Mouse (Mus musculus): Measurements from ENCODE around the gene Fgf9. TPM values are rescaled to one million over a fixed set of nuclear protein-coding genes. Genes with fewer than 3 reads are reported as not detected.
A peak's percentile ranks its signal among the peaks of the same experiment; 100 is the strongest.

The Fgf9 gene
- total RNA-seq (2014; rRNA removed; ENCODE audit: low replicate concordance) (3.7 and 7.6 TPM in 2 replicates), polyA plus RNA-seq (2015; fragmentation: Nextera tagmentation; extraction: Ambion mirVana) (10.0 and 10.6 TPM in 2 replicates)

GRCm38 (mm10) chr14:58070481-58071119 is at the start of gene Fgf9:
Fgf9 (plus strand) TSS chr14:58070547.
- H3K27ac ChIP-seq (ENCODE audit: low read depth), result peak within 1 kb of the TSS; percentile 86
- DNase-seq (ENCODE audit: low spot score) (peak; percentile 39), ATAC-seq (ENCODE audit: insufficient read depth, low read depth) (no peak)
- WGBS, result under 1% methylated on average over 33 of the region's 33 CpGs
- no peaks in the 10 kb centered on the region for H3K36me3 ChIP-seq (replicated peaks; ENCODE audit: control insufficient read depth, insufficient read depth, low read length)
- no peaks in the 10 kb centered on the region for H3K9me3 ChIP-seq (replicated peaks; ENCODE audit: control insufficient read depth, low read length)
- H3K4me1 ChIP-seq (ENCODE audit: control insufficient read depth, insufficient read depth), result peaks cover 6% of the 10 kb centered on the region; the same call in 1 of the 2 replicates
- TF ChIP-seq CTCF (IDR thresholded peaks at IDR 0.05; ENCODE audit: low read depth), result no peak
- no peak for TF ChIP-seq EP300 (IDR thresholded peaks at IDR 0.05; ENCODE audit: low read depth)
- H3K27me3 ChIP-seq (ENCODE audit: control insufficient read depth, insufficient read depth, low read length), result peaks cover 17% of the 10 kb centered on the region; the same call in 1 of the 2 replicates
- peak within 1 kb of the TSS; percentile 84 for H3K4me3 ChIP-seq (ENCODE audit: low read depth, low read length)
- peak within 1 kb of the TSS; percentile 69 for H3K9ac ChIP-seq (replicated peaks; ENCODE audit: low read depth, low read length)
- peak within 1 kb of the TSS; percentile 86 for H3K4me2 ChIP-seq (ENCODE audit: low read depth, low read length)

GRCm38 (mm10) chr14:58034567-58034966 is 35.8 kb upstream of the Fgf9 start:
- DNase-seq (ENCODE audit: low spot score), result peak; percentile 9
- H3K4me2 ChIP-seq (ENCODE audit: low read depth, low read length), result no peak overlapping the region
- H3K4me1 ChIP-seq (ENCODE audit: control insufficient read depth, insufficient read depth), result no peaks in the 10 kb centered on the region
- no peaks in the 10 kb centered on the region for H3K9me3 ChIP-seq (replicated peaks; ENCODE audit: control insufficient read depth, low read length)
- H3K36me3 ChIP-seq (replicated peaks; ENCODE audit: control insufficient read depth, insufficient read depth, low read length), result no peaks in the 10 kb centered on the region
- WGBS, result 9% methylated on average over 8 of the region's 8 CpGs
- no peak for ATAC-seq (ENCODE audit: insufficient read depth, low read depth)
- H3K9ac ChIP-seq (replicated peaks; ENCODE audit: low read depth, low read length), result no peak overlapping the region
- H3K27me3 ChIP-seq (ENCODE audit: control insufficient read depth, insufficient read depth, low read length), result no peaks in the 10 kb centered on the region
- no peak overlapping the region for H3K27ac ChIP-seq (ENCODE audit: low read depth)
- H3K4me3 ChIP-seq (ENCODE audit: low read depth, low read length), result no peak overlapping the region
- peak; percentile 68 for TF ChIP-seq CTCF (IDR thresholded peaks at IDR 0.05; ENCODE audit: low read depth)
- TF ChIP-seq EP300 (IDR thresholded peaks at IDR 0.05; ENCODE audit: low read depth), result no peak

GRCm38 (mm10) chr14:58036174-58036573 is 34.2 kb upstream of the Fgf9 start:
- Histone ChIP-seq H3K36me3 (replicated peaks; ENCODE audit: control insufficient read depth, insufficient read depth, low read length) (no peaks in the 10 kb centered on the region), H3K9me3 (replicated peaks; ENCODE audit: control insufficient read depth, low read length) (no peaks in the 10 kb centered on the region), H3K4me1 (ENCODE audit: control insufficient read depth, insufficient read depth) (no peaks in the 10 kb centered on the region), H3K9ac (replicated peaks; ENCODE audit: low read depth, low read length) (no peak overlapping the region), H3K27me3 (ENCODE audit: control insufficient read depth, insufficient read depth, low read length) (no peaks in the 10 kb centered on the region), H3K4me2 (ENCODE audit: low read depth, low read length) (no peak overlapping the region), H3K4me3 (ENCODE audit: low read depth, low read length) (no peak overlapping the region), H3K27ac (ENCODE audit: low read depth) (no peak overlapping the region)
- ATAC-seq (ENCODE audit: insufficient read depth, low read depth) (no peak), DNase-seq (ENCODE audit: low spot score) (no peak)
- no peak for TF ChIP-seq EP300 (IDR thresholded peaks at IDR 0.05; ENCODE audit: low read depth)
- no peak for TF ChIP-seq CTCF (IDR thresholded peaks at IDR 0.05; ENCODE audit: low read depth)
- WGBS, result 32% methylated on average over 6 of the region's 6 CpGs

DNA sequence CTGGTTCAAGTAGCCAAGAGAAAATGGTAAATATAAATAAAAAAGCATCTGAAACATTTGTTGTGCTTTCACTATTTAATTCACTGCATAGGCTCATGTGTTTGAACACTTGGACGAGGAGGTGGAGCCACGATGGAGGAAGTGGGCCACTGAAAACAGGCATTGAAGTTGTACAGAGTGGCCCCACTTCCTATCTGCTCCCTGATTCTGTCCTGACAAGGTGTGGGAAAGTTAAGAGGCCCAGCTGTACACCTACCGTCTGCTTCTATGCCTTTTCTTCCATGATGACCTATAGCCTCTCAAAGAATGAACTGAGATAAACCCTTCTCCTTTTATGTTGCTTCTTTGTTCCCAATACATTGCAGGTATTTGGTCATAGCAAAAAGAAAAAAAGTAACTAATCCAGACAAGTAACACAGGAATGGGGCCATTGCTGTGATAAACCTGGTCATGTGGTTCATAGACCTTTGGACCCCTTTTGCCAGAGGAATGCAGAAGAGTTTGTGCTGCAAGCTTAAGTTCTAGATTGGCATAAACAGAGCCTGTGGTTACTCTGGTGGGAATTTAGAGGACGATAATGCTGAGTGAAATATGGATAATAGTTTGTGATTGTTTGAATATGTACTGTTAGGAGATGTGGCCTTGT is 23.6 kb upstream of the Fgf9 start:
- no peak for DNase-seq (ENCODE audit: low spot score)
- H3K4me3 ChIP-seq (ENCODE audit: low read depth, low read length), result no peak overlapping the region
- WGBS, result 72% methylated on average over 4 of the region's 4 CpGs
- H3K9me3 ChIP-seq (replicated peaks; ENCODE audit: control insufficient read depth, low read length), result no peaks in the 10 kb centered on the region
- TF ChIP-seq CTCF (IDR thresholded peaks at IDR 0.05; ENCODE audit: low read depth), result no peak
- TF ChIP-seq EP300 (IDR thresholded peaks at IDR 0.05; ENCODE audit: low read depth), result no peak
- H3K27ac ChIP-seq (ENCODE audit: low read depth), result no peak overlapping the region
- H3K27me3 ChIP-seq (ENCODE audit: control insufficient read depth, insufficient read depth, low read length), result no peaks in the 10 kb centered on the region
- H3K4me1 ChIP-seq (ENCODE audit: control insufficient read depth, insufficient read depth), result no peaks in the 10 kb centered on the region
- H3K36me3 ChIP-seq (replicated peaks; ENCODE audit: control insufficient read depth, insufficient read depth, low read length), result no peaks in the 10 kb centered on the region
- H3K4me2 ChIP-seq (ENCODE audit: low read depth, low read length), result no peak overlapping the region
- no peak for ATAC-seq (ENCODE audit: insufficient read depth, low read depth)
- H3K9ac ChIP-seq (replicated peaks; ENCODE audit: low read depth, low read length), result no peak overlapping the region

GRCm38 (mm10) chr14:58050691-58051090 is 19.7 kb upstream of the Fgf9 start:
- no peak overlapping the region for H3K27ac ChIP-seq (ENCODE audit: low read depth)
- no peak overlapping the region for H3K4me2 ChIP-seq (ENCODE audit: low read depth, low read length)
- ATAC-seq (ENCODE audit: insufficient read depth, low read depth), result no peak
- no peak for DNase-seq (ENCODE audit: low spot score)
- H3K4me1 ChIP-seq (ENCODE audit: control insufficient read depth, insufficient read depth), result no peaks in the 10 kb centered on the region
- H3K9me3 ChIP-seq (replicated peaks; ENCODE audit: control insufficient read depth, low read length), result no peaks in the 10 kb centered on the region
- WGBS, result 87% methylated on average over 5 of the region's 5 CpGs
- no peaks in the 10 kb centered on the region for H3K27me3 ChIP-seq (ENCODE audit: control insufficient read depth, insufficient read depth, low read length)
- H3K36me3 ChIP-seq (replicated peaks; ENCODE audit: control insufficient read depth, insufficient read depth, low read length), result no peaks in the 10 kb centered on the region
- no peak overlapping the region for H3K4me3 ChIP-seq (ENCODE audit: low read depth, low read length)
- no peak overlapping the region for H3K9ac ChIP-seq (replicated peaks; ENCODE audit: low read depth, low read length)
- TF ChIP-seq CTCF (IDR thresholded peaks at IDR 0.05; ENCODE audit: low read depth), result no peak
- no peak for TF ChIP-seq EP300 (IDR thresholded peaks at IDR 0.05; ENCODE audit: low read depth)

All from heart, postnatal 0 days (tissue).